Mouse (Mus musculus): ENCODE measurements around the gene Dgkg. TPM values are rescaled to one million over a fixed set of nuclear protein-coding genes. Genes with fewer than 3 reads are reported as not detected.

Dgkg gene
- 3.9 and 4.5 TPM in 2 replicates for polyA plus RNA-seq (2015; fragmentation: Nextera tagmentation; extraction: Ambion mirVana)

GRCm38 (mm10) chr16:22656533-22657444 lies at the start of gene Dgkg:
TSS of gene Dgkg (minus strand) at chr16:22657221.
- H3K9me3 ChIP-seq = no peaks in the 10 kb centered on the region
- H3K27ac ChIP-seq (replicated peaks) = no peak within 1 kb of the TSS
- no peaks in the 10 kb centered on the region for H3K36me3 ChIP-seq
- peak within 1 kb of the TSS; percentile 55 for H3K9ac ChIP-seq
- H3K4me1 ChIP-seq (replicated peaks) = peaks cover 24% of the 10 kb centered on the region
- ATAC-seq (ENCODE audit: low FRiP score, low read depth) = peak; percentile 81
- peaks cover 38% of the 10 kb centered on the region for H3K27me3 ChIP-seq
- H3K4me2 ChIP-seq = peak within 1 kb of the TSS; percentile 95
- under 1% methylated on average over 63 of the region's 63 CpGs for WGBS
- H3K4me3 ChIP-seq = peak within 1 kb of the TSS; percentile 56

GRCm38 (mm10) chr16:22704946-22705345 lies 47.9 kb upstream of the Dgkg start:
- 59% methylated on average over 6 of the region's 6 CpGs for WGBS
- Histone ChIP-seq H3K4me2 (no peak overlapping the region), H3K36me3 (no peaks in the 10 kb centered on the region), H3K4me1 (replicated peaks) (no peaks in the 10 kb centered on the region), H3K27ac (replicated peaks) (no peak overlapping the region), H3K27me3 (no peaks in the 10 kb centered on the region), H3K9ac (no peak overlapping the region), H3K4me3 (no peak overlapping the region), H3K9me3 (no peaks in the 10 kb centered on the region)
- no peak for ATAC-seq (ENCODE audit: low FRiP score, low read depth)

GRCm38 (mm10) chr16:22704136-22704535 lies 47.1 kb upstream of the Dgkg start:
- H3K36me3 ChIP-seq = no peaks in the 10 kb centered on the region
- H3K9ac ChIP-seq = no peak overlapping the region
- H3K27me3 ChIP-seq = no peaks in the 10 kb centered on the region
- H3K9me3 ChIP-seq = no peaks in the 10 kb centered on the region
- H3K27ac ChIP-seq (replicated peaks) = no peak overlapping the region
- ATAC-seq (ENCODE audit: low FRiP score, low read depth) = no peak
- no peak overlapping the region for H3K4me2 ChIP-seq
- H3K4me1 ChIP-seq (replicated peaks) = no peaks in the 10 kb centered on the region
- 94% methylated on average over 5 of the region's 5 CpGs for WGBS
- no peak overlapping the region for H3K4me3 ChIP-seq

- Histone ChIP-seq H3K4me2 (no peak overlapping the region), H3K27ac (replicated peaks) (no peak overlapping the region), H3K36me3 (no peaks in the 10 kb centered on the region), H3K4me3 (no peak overlapping the region), H3K27me3 (no peaks in the 10 kb centered on the region), H3K9me3 (no peaks in the 10 kb centered on the region), H3K4me1 (replicated peaks) (no peaks in the 10 kb centered on the region), H3K9ac (no peak overlapping the region)
- ATAC-seq (ENCODE audit: low FRiP score, low read depth) = no peak
- WGBS = 75% methylated on average over 13 of the region's 13 CpGs
These were observed 42.1 kb upstream of the Dgkg start for GRCm38 (mm10) chr16:22698846-22699760.

GRCm38 (mm10) chr16:22698101-22698500 lies 41.1 kb upstream of the Dgkg start:
- Histone ChIP-seq H3K9ac (no peak overlapping the region), H3K27me3 (no peaks in the 10 kb centered on the region)

GRCm38 (mm10) chr16:22689622-22690021 lies 32.6 kb upstream of the Dgkg start:
- H3K27me3 ChIP-seq = no peaks in the 10 kb centered on the region
- no peaks in the 10 kb centered on the region for H3K4me1 ChIP-seq (replicated peaks)
- WGBS = 93% methylated on average over 2 of the region's 2 CpGs

More at GRCm38 (mm10) chr16:22698101-22698500, 41.1 kb upstream of the Dgkg start:
- no peak for ATAC-seq (ENCODE audit: low FRiP score, low read depth)
- H3K27ac ChIP-seq (replicated peaks) = no peak overlapping the region
- no peak overlapping the region for H3K4me3 ChIP-seq
- no peaks in the 10 kb centered on the region for H3K36me3 ChIP-seq
- H3K4me1 ChIP-seq (replicated peaks) = no peaks in the 10 kb centered on the region
- WGBS = 90% methylated on average over 8 of the region's 8 CpGs
- H3K9me3 ChIP-seq = no peaks in the 10 kb centered on the region
- H3K4me2 ChIP-seq = no peak overlapping the region

GRCm38 (mm10) chr16:22687711-22688230 lies 30.8 kb upstream of the Dgkg start:
- H3K27me3 ChIP-seq = no peaks in the 10 kb centered on the region
- 80% methylated on average over 8 of the region's 8 CpGs for WGBS
- H3K9ac ChIP-seq = no peak overlapping the region
- H3K4me3 ChIP-seq = no peak overlapping the region
- H3K36me3 ChIP-seq = no peaks in the 10 kb centered on the region
- no peak overlapping the region for H3K4me2 ChIP-seq
- no peak for ATAC-seq (ENCODE audit: low FRiP score, low read depth)
- no peaks in the 10 kb centered on the region for H3K4me1 ChIP-seq (replicated peaks)
- no peak overlapping the region; the same call in 1 of the 2 replicates for H3K27ac ChIP-seq (replicated peaks)
- H3K9me3 ChIP-seq = no peaks in the 10 kb centered on the region

More at GRCm38 (mm10) chr16:22689622-22690021, 32.6 kb upstream of the Dgkg start:
- Histone ChIP-seq H3K27ac (replicated peaks) (no peak overlapping the region), H3K9me3 (no peaks in the 10 kb centered on the region), H3K9ac (no peak overlapping the region), H3K36me3 (no peaks in the 10 kb centered on the region), H3K4me3 (no peak overlapping the region), H3K4me2 (no peak overlapping the region)
- no peak for ATAC-seq (ENCODE audit: low FRiP score, low read depth)

GRCm38 (mm10) chr16:22683605-22684004 lies 26.6 kb upstream of the Dgkg start:
- Histone ChIP-seq H3K9me3 (no peaks in the 10 kb centered on the region), H3K27me3 (no peaks in the 10 kb centered on the region), H3K4me1 (replicated peaks) (no peaks in the 10 kb centered on the region), H3K27ac (replicated peaks) (no peak overlapping the region), H3K36me3 (no peaks in the 10 kb centered on the region), H3K4me2 (no peak overlapping the region), H3K4me3 (no peak overlapping the region), H3K9ac (no peak overlapping the region)
- WGBS = 79% methylated on average over 3 of the region's 3 CpGs
- ATAC-seq (ENCODE audit: low FRiP score, low read depth) = no peak

- Histone ChIP-seq H3K4me3 (no peak overlapping the region), H3K4me2 (no peak overlapping the region), H3K36me3 (no peaks in the 10 kb centered on the region), H3K9me3 (no peaks in the 10 kb centered on the region), H3K9ac (no peak overlapping the region), H3K4me1 (replicated peaks) (no peaks in the 10 kb centered on the region), H3K27ac (replicated peaks) (no peak overlapping the region), H3K27me3 (no peaks in the 10 kb centered on the region)
- ATAC-seq (ENCODE audit: low FRiP score, low read depth) = no peak
These were observed 25.7 kb upstream of the Dgkg start for GRCm38 (mm10) chr16:22682727-22683126.

- no peak for ATAC-seq (ENCODE audit: low FRiP score, low read depth)
- no peaks in the 10 kb centered on the region for H3K27me3 ChIP-seq
- H3K9ac ChIP-seq = no peak overlapping the region
- H3K4me1 ChIP-seq (replicated peaks) = no peaks in the 10 kb centered on the region
- no peaks in the 10 kb centered on the region for H3K36me3 ChIP-seq
- H3K27ac ChIP-seq (replicated peaks) = no peak overlapping the region
- no peaks in the 10 kb centered on the region for H3K9me3 ChIP-seq
- WGBS = 78% methylated on average over 3 of the region's 3 CpGs
- no peak overlapping the region for H3K4me2 ChIP-seq
- no peak overlapping the region for H3K4me3 ChIP-seq
These were observed 22.6 kb upstream of the Dgkg start for GRCm38 (mm10) chr16:22679641-22680040.

- H3K27me3 ChIP-seq = no peaks in the 10 kb centered on the region
- H3K27ac ChIP-seq (replicated peaks) = no peak overlapping the region
- H3K4me1 ChIP-seq (replicated peaks) = no peaks in the 10 kb centered on the region
- no peak overlapping the region for H3K4me3 ChIP-seq
- H3K9ac ChIP-seq = no peak overlapping the region
- H3K4me2 ChIP-seq = no peak overlapping the region
- ATAC-seq (ENCODE audit: low FRiP score, low read depth) = no peak
- WGBS = 90% methylated on average over 10 of the region's 10 CpGs
- H3K36me3 ChIP-seq = no peaks in the 10 kb centered on the region
- no peaks in the 10 kb centered on the region for H3K9me3 ChIP-seq
These were observed 17.6 kb upstream of the Dgkg start for GRCm38 (mm10) chr16:22674636-22675035.

GRCm38 (mm10) chr16:22674164-22674563 lies 17.1 kb upstream of the Dgkg start:
- H3K27ac ChIP-seq (replicated peaks) = no peak overlapping the region
- 75% methylated on average over 4 of the region's 4 CpGs for WGBS
- no peak overlapping the region for H3K4me2 ChIP-seq
- H3K27me3 ChIP-seq = no peaks in the 10 kb centered on the region
- no peaks in the 10 kb centered on the region for H3K4me1 ChIP-seq (replicated peaks)
- no peaks in the 10 kb centered on the region for H3K36me3 ChIP-seq
- H3K9ac ChIP-seq = no peak overlapping the region
- H3K4me3 ChIP-seq = no peak overlapping the region
- no peaks in the 10 kb centered on the region for H3K9me3 ChIP-seq
- ATAC-seq (ENCODE audit: low FRiP score, low read depth) = no peak
